In the genomic region with DNA sequence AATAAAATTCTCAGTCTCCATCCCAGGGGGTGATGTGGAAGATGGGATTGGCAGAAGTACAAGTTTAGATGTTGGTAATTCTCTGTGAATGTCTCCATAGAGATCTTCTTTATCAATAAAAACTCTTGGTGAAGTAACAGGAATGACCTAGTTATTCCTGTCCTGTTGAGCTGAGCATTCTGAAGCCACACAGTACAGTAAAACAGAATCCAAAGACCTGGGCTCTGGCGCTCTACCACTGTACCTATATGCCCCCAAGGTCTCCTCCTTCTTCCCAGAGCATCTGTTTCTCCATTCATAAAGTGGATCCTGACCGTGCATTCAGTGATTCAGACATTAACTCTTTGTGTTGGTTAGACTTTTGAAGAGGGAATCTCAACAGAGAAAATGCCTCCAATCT, we compare ENCODE assay signal across 22 mouse cellular contexts.
DNase-seq lines count a peak whose midpoint lies in the region; ATAC-seq and TF ChIP-seq lines count a peak whose summit lies in the region.
"Had no signal": no experiment of that assay in that cellular context is flagged by ENCODE, and none has a peak within 500 bp of the region (broad histone marks: within the 10 kb centered on the region; RNA-seq: fewer than 3 reads in every experiment).

No protein-coding gene starts in this region.

- no peak overlapping the region for H3K9ac ChIP-seq in limb, embryonic 14.5 days (ENCODE audit: low read depth, low read length, severe bottlenecking)
- H3K9ac ChIP-seq in neural tube, embryonic 13.5 days = no peak overlapping the region
- H3K9ac ChIP-seq in neural tube, embryonic 15.5 days (replicated peaks) = no peak overlapping the region
- H3K9ac ChIP-seq: embryonic facial prominence, embryonic 13.5 days; embryonic facial prominence, embryonic 15.5 days; forebrain, embryonic 12.5 days had no signal

- TF ChIP-seq POLR2A in limb, embryonic 14.5 days (IDR thresholded peaks at IDR 0.05; ENCODE audit: borderline replicate concordance, extremely low read depth, insufficient read depth, insufficient read length) = no peak

- peak; percentile 41; the same call in 1 of the 2 replicates for ATAC-seq in limb, embryonic 14.5 days (ENCODE audit: low FRiP score, low read depth)
- ATAC-seq in neural tube, embryonic 13.5 days (ENCODE audit: low read depth) = 0 out of 2 replicates have a peak, but pooled peaks have one; percentile 50
- ATAC-seq in neural tube, embryonic 15.5 days (ENCODE audit: low FRiP score) = peak; percentile 84
- ATAC-seq: forebrain, embryonic 14.5 days had no signal

- DNase-seq in limb, embryonic 14.5 days (ENCODE audit: low spot score) = no peak
- DNase-seq in limb, embryonic 10.5 days (ENCODE audit: low spot score) = no peak
- DNase-seq in neural tube, embryonic 10.5 days (ENCODE audit: extremely low spot score, low spot score) = no peak
- no peak for DNase-seq in gastrocnemius, postnatal 4 days (ENCODE audit: low spot score in 2 of 2)
- DNase-seq: adrenal gland, adult 2 months; adrenal gland, postnatal 10 days; adrenal gland, postnatal 25 days; cerebellum, adult 11 months; cerebellum, adult 18-20 months; cerebellum, adult 8-10 months; cerebellum, adult 9-11 months; cerebellum, postnatal 14 days; cerebellum, postnatal 36 days; embryo, embryonic 11 days had no signal

- H3K4me2 ChIP-seq in limb, embryonic 14.5 days (replicated peaks; ENCODE audit: low read depth, low read length, severe bottlenecking) = no peak overlapping the region
- H3K4me2 ChIP-seq in neural tube, embryonic 13.5 days = no peak overlapping the region
- no peak overlapping the region for H3K4me2 ChIP-seq in neural tube, embryonic 15.5 days
- H3K4me2 ChIP-seq: embryonic facial prominence, embryonic 13.5 days; embryonic facial prominence, embryonic 15.5 days; forebrain, embryonic 12.5 days had no signal

- H3K36me3 ChIP-seq in limb, embryonic 14.5 days (ENCODE audit: control insufficient read depth, insufficient read depth, low read length) = no peaks in the 10 kb centered on the region
- H3K36me3 ChIP-seq in limb, embryonic 10.5 days = no peaks in the 10 kb centered on the region
- H3K36me3 ChIP-seq in neural tube, embryonic 13.5 days = no peaks in the 10 kb centered on the region
- H3K36me3 ChIP-seq in neural tube, embryonic 15.5 days = no peaks in the 10 kb centered on the region
- H3K36me3 ChIP-seq: embryonic facial prominence, embryonic 13.5 days; embryonic facial prominence, embryonic 15.5 days; forebrain, embryonic 10.5 days; forebrain, embryonic 12.5 days had no signal

- WGBS in limb, embryonic 14.5 days = 61% methylated on average over 2 of the region's 2 CpGs
- WGBS in limb, embryonic 10.5 days = 88% methylated on average over 2 of the region's 2 CpGs
- 70% methylated on average over 2 of the region's 2 CpGs for WGBS in neural tube, embryonic 13.5 days
- 58% methylated on average over 2 of the region's 2 CpGs for WGBS in neural tube, embryonic 15.5 days

- no peaks in the 10 kb centered on the region for H3K9me3 ChIP-seq in limb, embryonic 14.5 days (ENCODE audit: control insufficient read depth, low read length)
- no peaks in the 10 kb centered on the region for H3K9me3 ChIP-seq in limb, embryonic 10.5 days (replicated peaks)
- no peaks in the 10 kb centered on the region for H3K9me3 ChIP-seq in neural tube, embryonic 13.5 days
- H3K9me3 ChIP-seq in neural tube, embryonic 15.5 days (replicated peaks) = no peaks in the 10 kb centered on the region
- H3K9me3 ChIP-seq: embryonic facial prominence, embryonic 13.5 days; embryonic facial prominence, embryonic 15.5 days; forebrain, embryonic 10.5 days; forebrain, embryonic 12.5 days had no signal

- H3K27me3 ChIP-seq in limb, embryonic 14.5 days (ENCODE audit: control insufficient read depth, insufficient read depth, low read length) = no peaks in the 10 kb centered on the region
- no peaks in the 10 kb centered on the region for H3K27me3 ChIP-seq in limb, embryonic 10.5 days (ENCODE audit: low read depth, poor library complexity, severe bottlenecking)
- no peaks in the 10 kb centered on the region for H3K27me3 ChIP-seq in neural tube, embryonic 13.5 days
- H3K27me3 ChIP-seq in neural tube, embryonic 15.5 days (replicated peaks) = no peaks in the 10 kb centered on the region
- H3K27me3 ChIP-seq: embryonic facial prominence, embryonic 13.5 days; embryonic facial prominence, embryonic 15.5 days; forebrain, embryonic 12.5 days had no signal

- H3K4me3 ChIP-seq in limb, embryonic 14.5 days (replicated peaks; ENCODE audit: low read length) = no peak overlapping the region
- no peak overlapping the region for H3K4me3 ChIP-seq in limb, embryonic 10.5 days
- no peak overlapping the region for H3K4me3 ChIP-seq in neural tube, embryonic 13.5 days
- H3K4me3 ChIP-seq in neural tube, embryonic 15.5 days (replicated peaks) = no peak overlapping the region
- H3K4me3 ChIP-seq: embryonic facial prominence, embryonic 13.5 days; embryonic facial prominence, embryonic 15.5 days; erythroblast, embryonic 14.5 days; forebrain, embryonic 10.5 days; forebrain, embryonic 12.5 days had no signal

- H3K4me1 ChIP-seq in limb, embryonic 14.5 days (ENCODE audit: control insufficient read depth, insufficient read depth, low read length) = no peaks in the 10 kb centered on the region
- no peaks in the 10 kb centered on the region for H3K4me1 ChIP-seq in limb, embryonic 10.5 days
- no peaks in the 10 kb centered on the region for H3K4me1 ChIP-seq in neural tube, embryonic 13.5 days (replicated peaks)
- H3K4me1 ChIP-seq in neural tube, embryonic 15.5 days = 0 out of 2 replicates have a peak, but pooled peaks cover 2% of the 10 kb centered on the region
- H3K4me1 ChIP-seq: embryonic facial prominence, embryonic 13.5 days; embryonic facial prominence, embryonic 15.5 days; forebrain, embryonic 10.5 days; forebrain, embryonic 12.5 days had no signal

- H3K27ac ChIP-seq in limb, embryonic 14.5 days (replicated peaks; ENCODE audit: low read depth, low read length) = no peak overlapping the region
- H3K27ac ChIP-seq in limb, embryonic 10.5 days = no peak overlapping the region
- no peak overlapping the region for H3K27ac ChIP-seq in neural tube, embryonic 13.5 days (replicated peaks)
- H3K27ac ChIP-seq in neural tube, embryonic 15.5 days (replicated peaks) = no peak overlapping the region
- H3K27ac ChIP-seq: embryonic facial prominence, embryonic 13.5 days; embryonic facial prominence, embryonic 15.5 days; forebrain, embryonic 10.5 days; forebrain, embryonic 12.5 days had no signal
